Mouse (Mus musculus): ENCODE data around the gene Scamp4.

Scamp4 gene

GRCm38 (mm10) chr10:80656130-80656862, 53.6 kb downstream of the Scamp4 start:
- peak; percentile 96 to 98 for DNase-seq

GRCm38 (mm10) chr10:80656863-80657623, 54.4 kb downstream of the Scamp4 start, which contains the start of gene Btbd2:
TSS of gene Btbd2 (minus strand) at chr10:80657071.
- peak in 1 of 2 experiments; percentile 57 for DNase-seq

GRCm38 (mm10) chr10:80658194-80658840, 55.6 kb downstream of the Scamp4 start:
- no peak for DNase-seq

GRCm38 (mm10) chr10:80658841-80659202, 56.1 kb downstream of the Scamp4 start:
- no peak for DNase-seq

GRCm38 (mm10) chr10:80659213-80659612, 56.5 kb downstream of the Scamp4 start:
- peak; percentile 67 to 85 for DNase-seq

- peak; percentile 76 to 80 for DNase-seq
Observed at GRCm38 (mm10) chr10:80661149-80661548, 58.5 kb downstream of the Scamp4 start.

GRCm38 (mm10) chr10:80663485-80664196, 61.0 kb downstream of the Scamp4 start:
- DNase-seq = no peak

- DNase-seq = peak; percentile 95 to 96
Observed at GRCm38 (mm10) chr10:80664197-80665015, 61.7 kb downstream of the Scamp4 start.

- DNase-seq = peak; percentile 80 to 85
Observed at GRCm38 (mm10) chr10:80665016-80665380, 62.3 kb downstream of the Scamp4 start.
